Mouse (Mus musculus) limb, embryonic 11.5 days (tissue): ENCODE data around the gene Sox4. TPM values are rescaled to one million over a fixed set of nuclear protein-coding genes. Genes with fewer than 3 reads are reported as not detected.

Experiments
- ATAC-seq: fragments of 200-750 bp; cut with Nextera tagmentation; 2 replicates; pipeline ENCODE4 v1.8.0; 2017; ENCODE audit warnings: low read depth; ENCODE audit not compliant: insufficient number of reproducible peaks, low FRiP score, low TSS enrichment
- DNase-seq: peaks from one replicate; pipeline ENCODE4 v3.0.0-alpha.2; 2015; ENCODE audit warnings: low spot score
- H3K27ac ChIP-seq: fragments of 300-500 bp; sonication (generic); replicated peaks from 2 replicates; pipeline ENCODE4 v1.5.1; 2014; ENCODE audit warnings: low read depth, mild to moderate bottlenecking, low read length
- H3K27me3 ChIP-seq: fragments of 300-500 bp; sonication (generic); 2 replicates; pipeline ENCODE4 v1.6.1; 2014; ENCODE audit warnings: mild to moderate bottlenecking, low read length, mixed read lengths; ENCODE audit not compliant: control insufficient read depth, insufficient read depth
- H3K36me3 ChIP-seq: fragments of 300-500 bp; sonication (generic); 2 replicates; pipeline ENCODE4 v1.6.1; 2014; ENCODE audit warnings: mild to moderate bottlenecking, low read length, moderate library complexity, mixed read lengths; ENCODE audit not compliant: control insufficient read depth, insufficient read depth
- H3K4me1 ChIP-seq: fragments of 300-500 bp; sonication (generic); 2 replicates; pipeline ENCODE4 v1.6.1; 2014; ENCODE audit warnings: low read length, mixed read lengths; ENCODE audit not compliant: control insufficient read depth, insufficient read depth
- H3K4me2 ChIP-seq: fragments of 300-500 bp; sonication (generic); 2 replicates; pipeline ENCODE4 v1.6.1; 2014; ENCODE audit warnings: low read depth, mild to moderate bottlenecking, moderate library complexity; ENCODE audit not compliant: severe bottlenecking
- H3K4me3 ChIP-seq: fragments of 300-500 bp; sonication (generic); 2 replicates; pipeline ENCODE4 v1.5.1; 2014; ENCODE audit warnings: low read depth, low read length
- H3K9ac ChIP-seq: fragments of 300-500 bp; sonication (generic); 2 replicates; pipeline ENCODE4 v1.6.1; 2014; ENCODE audit warnings: mild to moderate bottlenecking, low read length
- H3K9me3 ChIP-seq: fragments of 300-500 bp; sonication (generic); 2 replicates; pipeline ENCODE4 v1.6.1; 2016; ENCODE audit warnings: low read length; ENCODE audit not compliant: control insufficient read depth
- WGBS: fragments of 180-500 bp; shearing (Covaris S2); extraction: QIAGEN DNeasy Blood & Tissue Kit; methylation state at CpG from one replicate; pipeline ENCODE4 v1.1.7; 2014; 5-methylcytosine and 5-hydroxymethylcytosine counted together
- polyA plus RNA-seq: library from polyadenylated mRNA; unstranded; fragments of >200 nt; fragmentation: Nextera tagmentation; extraction: Ambion mirVana; gene quantifications from 2 replicates; pipeline ENCODE4 v1.2.1, GENCODE M21; 2014

Gene Sox4
- polyA plus RNA-seq, result 114 and 117 TPM in 2 replicates

DNA sequence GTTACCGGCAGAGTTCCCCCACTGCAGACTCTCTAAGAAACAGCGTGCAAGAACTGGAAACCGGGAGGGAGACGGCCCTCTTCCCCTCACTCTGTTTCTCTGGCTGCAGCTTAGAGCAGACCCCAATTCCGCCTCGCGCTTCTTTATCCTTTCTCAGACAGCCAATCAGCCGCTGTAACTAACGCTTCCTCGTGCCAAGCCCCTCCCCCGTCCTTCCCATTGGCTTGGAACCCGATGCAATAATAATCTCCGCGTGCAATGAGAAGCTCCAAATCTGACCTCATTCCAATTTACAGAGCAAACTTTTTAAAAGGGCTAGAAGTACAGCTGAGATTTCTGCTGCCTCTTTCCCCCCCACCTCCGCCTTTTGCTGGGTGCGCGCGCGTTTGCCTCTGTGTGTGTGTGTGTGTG lies at the start of gene Sox4:
TSS of gene Sox4 (minus strand) at position 133 of the 411 bp plus-strand sequence.
- WGBS, result under 1% methylated on average over 19 of the region's 19 CpGs
- Histone ChIP-seq H3K4me3 (peak within 1 kb of the TSS; percentile 100), H3K4me1 (peaks cover 11% of the 10 kb centered on the region; the same call in 1 of the 2 replicates), H3K4me2 (peak within 1 kb of the TSS; percentile 37), H3K36me3 (no peaks in the 10 kb centered on the region), H3K27me3 (no peaks in the 10 kb centered on the region), H3K9me3 (no peaks in the 10 kb centered on the region), H3K27ac (peak within 1 kb of the TSS; percentile 100), H3K9ac (peak within 1 kb of the TSS; percentile 100)
- ATAC-seq (peak; percentile 91), DNase-seq (peak; percentile 96)

GRCm38 (mm10) chr13:28991899-28992664 lies 38.6 kb upstream of the Sox4 start:
- no peaks in the 10 kb centered on the region for H3K9me3 ChIP-seq
- H3K27ac ChIP-seq, result no peak overlapping the region
- H3K9ac ChIP-seq, result no peak overlapping the region
- ATAC-seq, result no peak
- H3K4me2 ChIP-seq, result no peak overlapping the region
- peaks cover 3% of the 10 kb centered on the region; the same call in 1 of the 2 replicates for H3K4me1 ChIP-seq
- WGBS, result 46% methylated on average over 7 of the region's 7 CpGs
- no peaks in the 10 kb centered on the region for H3K36me3 ChIP-seq
- peak; percentile 21 for DNase-seq
- no peak overlapping the region for H3K4me3 ChIP-seq
- no peaks in the 10 kb centered on the region for H3K27me3 ChIP-seq

- Histone ChIP-seq H3K4me1 (peaks cover 3% of the 10 kb centered on the region; the same call in 1 of the 2 replicates), H3K27me3 (no peaks in the 10 kb centered on the region), H3K27ac (no peak overlapping the region), H3K9me3 (no peaks in the 10 kb centered on the region), H3K9ac (no peak overlapping the region), H3K4me2 (no peak overlapping the region), H3K4me3 (no peak overlapping the region), H3K36me3 (no peaks in the 10 kb centered on the region)
- WGBS, result 44% methylated on average over 16 of the region's 16 CpGs
- no peak for ATAC-seq
- DNase-seq, result peak; percentile 24
Measured at GRCm38 (mm10) chr13:28988751-28989703, 35.5 kb upstream of the Sox4 start.

- H3K4me1 ChIP-seq, result no peaks in the 10 kb centered on the region
- H3K36me3 ChIP-seq, result no peaks in the 10 kb centered on the region
- no peak overlapping the region for H3K4me3 ChIP-seq
- no peak overlapping the region for H3K4me2 ChIP-seq
- H3K9me3 ChIP-seq, result no peaks in the 10 kb centered on the region
- H3K27me3 ChIP-seq, result no peaks in the 10 kb centered on the region
- H3K9ac ChIP-seq, result no peak overlapping the region
- WGBS, result 54% methylated on average over 4 of the region's 4 CpGs
- DNase-seq (peak; percentile 2), ATAC-seq (no peak)
- H3K27ac ChIP-seq, result no peak overlapping the region
Measured at GRCm38 (mm10) chr13:28980681-28981080, 27.2 kb upstream of the Sox4 start.

DNA sequence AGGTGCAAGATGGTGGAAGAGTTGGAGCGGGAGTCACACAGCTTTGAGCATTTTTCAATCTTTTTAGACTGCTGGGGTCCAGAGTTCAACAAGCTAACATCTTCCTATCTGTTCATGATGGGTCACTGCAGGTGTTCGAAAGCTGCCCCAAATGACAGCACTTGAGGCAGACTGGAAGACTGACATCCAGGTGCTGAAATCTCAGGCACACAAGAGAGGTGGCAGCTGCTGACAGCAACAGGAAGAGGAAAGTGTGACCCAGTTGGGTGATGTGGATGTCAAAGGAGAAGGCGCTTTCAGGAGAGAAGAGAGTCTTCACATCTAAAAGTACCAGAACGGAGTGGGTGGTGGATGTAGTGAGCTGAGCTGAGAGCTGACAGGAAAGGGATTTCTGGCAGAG lies 21.5 kb upstream of the Sox4 start:
- Histone ChIP-seq H3K36me3 (no peaks in the 10 kb centered on the region), H3K4me1 (no peaks in the 10 kb centered on the region), H3K27ac (no peak overlapping the region), H3K4me3 (no peak overlapping the region), H3K27me3 (no peaks in the 10 kb centered on the region), H3K9me3 (no peaks in the 10 kb centered on the region), H3K9ac (no peak overlapping the region), H3K4me2 (no peak overlapping the region)
- 92% methylated on average over 4 of the region's 4 CpGs for WGBS
- peak; percentile 16 for DNase-seq
- ATAC-seq, result no peak

GRCm38 (mm10) chr13:28974597-28974996 lies 21.1 kb upstream of the Sox4 start:
- H3K9ac ChIP-seq, result no peak overlapping the region
- peak; percentile 11 for DNase-seq
- no peaks in the 10 kb centered on the region for H3K4me1 ChIP-seq
- no peaks in the 10 kb centered on the region for H3K27me3 ChIP-seq
- H3K36me3 ChIP-seq, result no peaks in the 10 kb centered on the region
- WGBS, result 73% methylated on average over 5 of the region's 5 CpGs
- ATAC-seq, result no peak
- no peaks in the 10 kb centered on the region for H3K9me3 ChIP-seq
- H3K4me3 ChIP-seq, result no peak overlapping the region
- H3K27ac ChIP-seq, result no peak overlapping the region
- no peak overlapping the region for H3K4me2 ChIP-seq

GRCm38 (mm10) chr13:28960916-28961315 lies 7.4 kb upstream of the Sox4 start:
- no peak overlapping the region for H3K4me2 ChIP-seq
- no peaks in the 10 kb centered on the region for H3K9me3 ChIP-seq
- 98% methylated on average over 8 of the region's 8 CpGs for WGBS
- H3K27ac ChIP-seq, result no peak overlapping the region
- no peaks in the 10 kb centered on the region for H3K27me3 ChIP-seq
- DNase-seq (no peak), ATAC-seq (no peak)
- no peak overlapping the region for H3K4me3 ChIP-seq
- no peaks in the 10 kb centered on the region for H3K36me3 ChIP-seq
- 0 out of 2 replicates have a peak, but pooled peaks cover 5% of the 10 kb centered on the region for H3K4me1 ChIP-seq
- no peak overlapping the region for H3K9ac ChIP-seq

DNA sequence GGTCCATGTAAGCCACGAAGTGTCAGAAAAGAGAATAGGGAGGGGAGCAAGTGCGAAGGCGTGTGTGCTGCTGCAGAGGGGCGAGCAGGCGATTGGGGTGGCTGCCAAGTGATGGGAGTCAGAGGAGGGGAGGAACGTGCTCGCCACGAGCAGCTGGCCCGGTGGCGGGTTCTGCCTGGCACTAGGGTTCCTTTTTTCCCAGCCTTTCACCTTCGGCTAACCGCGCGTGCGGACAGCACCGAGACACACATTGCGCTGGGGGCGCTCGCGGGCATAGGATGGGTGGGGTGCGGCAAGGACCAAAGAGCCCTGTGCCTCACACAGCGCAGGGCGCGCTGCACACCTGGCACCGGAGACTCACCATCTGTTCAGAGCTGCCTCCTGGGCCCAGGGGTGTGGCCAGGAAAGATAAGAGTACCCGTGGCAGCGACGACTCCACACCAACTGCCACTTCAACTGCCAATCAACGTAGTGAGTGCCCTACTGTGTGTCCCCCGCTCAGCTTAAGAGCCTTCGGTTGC lies 6.0 kb upstream of the Sox4 start:
- H3K4me3 ChIP-seq, result peak overlapping the region; percentile 43
- peak; percentile 44; the same call in 1 of the 2 replicates for ATAC-seq
- peak overlapping the region; percentile 43 for H3K9ac ChIP-seq
- 1% methylated on average over 26 of the region's 31 CpGs for WGBS
- H3K9me3 ChIP-seq, result no peaks in the 10 kb centered on the region
- no peak overlapping the region for H3K27ac ChIP-seq
- peak; percentile 86 for DNase-seq
- no peaks in the 10 kb centered on the region for H3K27me3 ChIP-seq
- peaks cover 7% of the 10 kb centered on the region; the same call in 1 of the 2 replicates for H3K4me1 ChIP-seq
- peak overlapping the region; percentile 97 for H3K4me2 ChIP-seq
- no peaks in the 10 kb centered on the region for H3K36me3 ChIP-seq
